Mouse (Mus musculus) forebrain, postnatal 0 days (tissue): ENCODE measurements at regions not wholly inside any gene's neighbourhood (a gene's known extent, or its start where the extent isn't known, plus 50 kb on each side); places are given as distances from the start of the nearest gene placed in this dataset.
A peak's percentile ranks its signal among the peaks of the same experiment; 100 is the strongest.

Source experiments
- ATAC-seq: fragments of 200-750 bp; cut with Nextera tagmentation; 2 replicates; pipeline ENCODE4 v1.8.0; 2017; ENCODE audit warnings: mild to moderate bottlenecking, moderate library complexity
- DNase-seq: peaks from one replicate; pipeline ENCODE4 v3.0.0-alpha.2; 2015
- H3K27ac ChIP-seq: fragments of 300-500 bp; sonication (generic); 2 replicates; pipeline ENCODE4 v1.5.1; 2014; ENCODE audit warnings: low read depth, mild to moderate bottlenecking, antibody characterized with exemption, low read length, moderate library complexity, mixed read lengths
- H3K27me3 ChIP-seq: fragments of 300-500 bp; sonication (generic); 2 replicates; pipeline ENCODE4 v1.6.1; 2014; ENCODE audit warnings: mild to moderate bottlenecking, low read length, mixed read lengths; ENCODE audit not compliant: insufficient read depth
- H3K36me3 ChIP-seq: fragments of 300-500 bp; sonication (generic); 2 replicates; pipeline ENCODE4 v1.6.1; 2014; ENCODE audit warnings: mild to moderate bottlenecking, moderate library complexity; ENCODE audit not compliant: insufficient read depth
- H3K4me1 ChIP-seq: fragments of 300-500 bp; sonication (generic); 2 replicates; pipeline ENCODE4 v1.6.1; 2014; ENCODE audit warnings: antibody characterized with exemption; ENCODE audit not compliant: insufficient read depth
- H3K4me2 ChIP-seq: fragments of 300-500 bp; sonication (generic); 2 replicates; pipeline ENCODE4 v1.6.1; 2014; ENCODE audit warnings: low read depth, mild to moderate bottlenecking, moderate library complexity
- H3K4me3 ChIP-seq: fragments of 300-500 bp; sonication (generic); 2 replicates; pipeline ENCODE4 v1.5.1; 2014; ENCODE audit warnings: low read depth, low read length, mixed read lengths
- H3K9ac ChIP-seq: fragments of 300-500 bp; sonication (generic); 2 replicates; pipeline ENCODE4 v1.6.1; 2014; ENCODE audit warnings: mild to moderate bottlenecking
- H3K9me3 ChIP-seq: fragments of 300-500 bp; sonication (generic); 2 replicates; pipeline ENCODE4 v1.6.1; 2016; ENCODE audit warnings: low read length
- CTCF ChIP-seq: sonication (generic); IDR thresholded peaks from 2 replicates; pipeline ENCODE4 v1.5.1; 2016; ENCODE audit warnings: antibody characterized with exemption, control low read depth, low read depth
- WGBS: fragments of 180-500 bp; shearing (Covaris S2); extraction: QIAGEN DNeasy Blood & Tissue Kit; methylation state at CpG from one replicate; pipeline ENCODE4 v1.1.7; 2014; 5-methylcytosine and 5-hydroxymethylcytosine counted together

DNA sequence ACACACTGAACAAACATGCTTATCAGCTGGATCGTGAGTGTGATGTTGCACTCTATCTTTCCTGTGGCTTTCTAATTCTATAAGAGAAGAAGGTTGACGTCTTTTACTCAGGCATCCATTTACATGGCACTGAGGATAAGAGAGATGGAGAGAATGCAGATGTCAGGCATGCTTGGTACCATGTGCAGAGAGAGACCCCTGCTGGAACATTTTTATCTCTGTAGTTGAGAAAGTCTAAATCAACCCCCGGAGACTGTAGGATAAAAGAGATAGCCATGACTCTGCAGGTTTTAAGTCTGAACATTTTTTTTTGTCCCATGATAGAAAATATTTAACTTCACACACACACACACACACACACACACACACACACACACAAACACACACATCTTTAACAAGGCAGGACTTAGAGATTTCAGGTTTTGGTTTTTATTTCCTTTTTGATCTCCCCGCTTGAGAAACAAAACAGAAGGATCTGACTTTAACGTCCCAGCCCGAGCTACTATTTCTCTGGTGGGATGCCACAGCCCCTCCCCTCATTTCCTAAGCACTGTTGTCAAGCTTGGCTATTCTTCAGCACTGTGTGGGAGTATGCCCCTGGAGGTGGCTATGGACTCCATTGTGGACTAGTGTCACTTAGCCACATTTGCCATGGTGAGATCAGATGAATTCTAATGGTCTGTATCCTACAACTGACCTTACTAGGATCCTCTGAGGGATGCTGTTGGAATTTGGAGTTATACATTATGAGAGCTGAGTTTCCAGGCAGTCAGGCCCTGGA, 55.6 kb upstream of the Slc9a9 start:
- ATAC-seq = peak; percentile 85
- Histone ChIP-seq H3K9ac (no peak overlapping the region), H3K9me3 (no peaks in the 10 kb centered on the region), H3K27ac (no peak overlapping the region), H3K4me1 (no peaks in the 10 kb centered on the region), H3K36me3 (no peaks in the 10 kb centered on the region), H3K27me3 (no peaks in the 10 kb centered on the region), H3K4me3 (no peak overlapping the region), H3K4me2 (no peak overlapping the region)
- peak; percentile 81 for DNase-seq
- WGBS = 44% methylated on average over 6 of the region's 6 CpGs
- peak; percentile 80 for TF ChIP-seq CTCF

DNA sequence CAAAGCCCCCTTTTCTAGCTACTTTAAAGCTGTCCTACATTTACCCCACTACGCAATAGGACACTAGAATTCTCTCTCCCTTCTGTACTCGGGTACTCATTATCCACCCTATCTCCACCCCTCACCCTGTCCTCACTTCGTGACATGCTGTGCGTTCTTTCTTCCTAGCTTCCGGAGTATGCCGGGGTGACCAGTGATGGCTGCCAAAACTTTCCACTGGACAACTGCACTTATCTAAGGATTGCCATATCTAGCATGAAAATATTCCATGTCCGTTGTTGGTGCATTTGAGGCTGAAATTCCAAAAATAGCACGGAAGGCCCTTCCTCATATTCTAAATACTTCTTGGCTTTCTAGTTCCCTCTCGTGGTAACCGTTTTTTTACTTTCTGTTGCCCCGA, 54.5 kb upstream of the Slc9a9 start:
- no peak for ATAC-seq
- Histone ChIP-seq H3K36me3 (no peaks in the 10 kb centered on the region), H3K27ac (no peak overlapping the region), H3K4me3 (no peak overlapping the region), H3K27me3 (no peaks in the 10 kb centered on the region), H3K4me2 (no peak overlapping the region), H3K4me1 (no peaks in the 10 kb centered on the region), H3K9me3 (no peaks in the 10 kb centered on the region), H3K9ac (no peak overlapping the region)
- WGBS = 87% methylated on average over 11 of the region's 11 CpGs
- no peak for DNase-seq
- TF ChIP-seq CTCF = no peak

GRCm38 (mm10) chr9:94618079-94618786, 51.5 kb upstream of the Slc9a9 start:
- no peaks in the 10 kb centered on the region for H3K36me3 ChIP-seq
- ATAC-seq = no peak
- H3K9ac ChIP-seq = no peak overlapping the region
- 86% methylated on average over 6 of the region's 6 CpGs for WGBS
- no peak overlapping the region for H3K4me3 ChIP-seq
- no peak for TF ChIP-seq CTCF
- H3K27ac ChIP-seq = no peak overlapping the region
- H3K4me2 ChIP-seq = no peak overlapping the region
- no peak for DNase-seq
- H3K4me1 ChIP-seq = no peaks in the 10 kb centered on the region
- H3K9me3 ChIP-seq = no peaks in the 10 kb centered on the region
- H3K27me3 ChIP-seq = no peaks in the 10 kb centered on the region
